Mouse (Mus musculus) neural tube, postnatal 0 days (tissue): ENCODE data around the gene Csgalnact2. TPM values are rescaled to one million over a fixed set of nuclear protein-coding genes. Genes with fewer than 3 reads are reported as not detected.

Experiments
- microRNA-seq: library from miRNA; unstranded; fragments of <30 nt; microRNA quantifications from one replicate; pipeline ENCODE4, GENCODE M21; 2016
- polyA plus RNA-seq: library from polyadenylated mRNA; unstranded; fragments of >200 nt; fragmentation: Nextera tagmentation; extraction: Ambion mirVana; gene quantifications from 2 replicates; pipeline ENCODE4 v1.2.1, GENCODE M21; 2015

Gene Csgalnact2
- 9.1 and 10.7 TPM in 2 replicates for polyA plus RNA-seq

GRCm38 (mm10) chr6:118138731-118139709 lies at the start of gene Csgalnact2:
Gene Csgalnact2 (minus strand): TSS chr6:118139140.

Small RNA genes lying within 50 kb of the gene (microRNA-seq; reads per million reads assigned to microRNA genes)
- not detected for gene Mir7044

Other genes with a start within 250 kb of the Csgalnact2 start
- gene Hnrnpf, start 238.8 kb downstream of the Csgalnact2 start, polyA plus RNA-seq: 183 and 194 TPM in 2 replicates
- 2.4 and 3.1 TPM in 2 replicates for gene Fxyd4, start 201.4 kb downstream of the Csgalnact2 start, polyA plus RNA-seq
- gene Rasgef1a, start 127.7 kb downstream of the Csgalnact2 start, polyA plus RNA-seq: 9.1 and 10.5 TPM in 2 replicates
- 35.4 and 36.5 TPM in 2 replicates for gene Ret, start 58.6 kb upstream of the Csgalnact2 start, polyA plus RNA-seq